Mouse (Mus musculus) hindbrain, embryonic 16.5 days (tissue): ENCODE measurements at regions not wholly inside any gene's neighbourhood (a gene's known extent, or its start where the extent isn't known, plus 50 kb on each side); places are given as distances from the start of the nearest gene placed in this dataset.

Source experiments
- ATAC-seq: fragments of 200-750 bp; cut with Nextera tagmentation; 2 replicates; pipeline ENCODE4 v1.8.0; 2017; ENCODE audit warnings: moderate TSS enrichment, moderate library complexity
- H3K27ac ChIP-seq: fragments of 300-500 bp; sonication (generic); 2 replicates; pipeline ENCODE4 v1.5.1; 2014; ENCODE audit warnings: low read depth, mild to moderate bottlenecking, control low read depth, low read length, moderate library complexity
- H3K27me3 ChIP-seq: fragments of 300-500 bp; sonication (generic); replicated peaks from 2 replicates; pipeline ENCODE4 v1.6.1; 2014; ENCODE audit warnings: low read length; ENCODE audit not compliant: control insufficient read depth, insufficient read depth
- H3K36me3 ChIP-seq: fragments of 300-500 bp; sonication (generic); 2 replicates; pipeline ENCODE4 v1.6.1; 2014; ENCODE audit warnings: mild to moderate bottlenecking, low read length, moderate library complexity, mixed read lengths; ENCODE audit not compliant: control insufficient read depth, insufficient read depth
- H3K4me1 ChIP-seq: fragments of 300-500 bp; sonication (generic); 2 replicates; pipeline ENCODE4 v1.6.1; 2014; ENCODE audit warnings: low read depth, low read length; ENCODE audit not compliant: control insufficient read depth, insufficient read depth
- H3K4me2 ChIP-seq: fragments of 300-500 bp; sonication (generic); 2 replicates; pipeline ENCODE4 v1.6.1; 2014; ENCODE audit warnings: mild to moderate bottlenecking, low read length, control low read depth, moderate library complexity
- H3K4me3 ChIP-seq: fragments of 300-500 bp; sonication (generic); 2 replicates; pipeline ENCODE4 v1.5.1; 2014; ENCODE audit warnings: mild to moderate bottlenecking, low read length, control low read depth, moderate library complexity
- H3K9ac ChIP-seq: fragments of 300-500 bp; sonication (generic); 2 replicates; pipeline ENCODE4 v1.6.1; 2014; ENCODE audit warnings: low read depth, mild to moderate bottlenecking, control low read depth, low read length, moderate library complexity
- H3K9me3 ChIP-seq: fragments of 300-500 bp; sonication (generic); 2 replicates; pipeline ENCODE4 v1.6.1; 2014; ENCODE audit warnings: mild to moderate bottlenecking, low read length, moderate library complexity; ENCODE audit not compliant: control insufficient read depth
- WGBS: fragments of 180-500 bp; shearing (Covaris S2); extraction: QIAGEN DNeasy Blood & Tissue Kit; methylation state at CpG from one replicate; pipeline ENCODE4 v1.1.7; 2014; 5-methylcytosine and 5-hydroxymethylcytosine counted together

- H3K4me2 ChIP-seq: no peak overlapping the region
- ATAC-seq: no peak
- H3K4me1 ChIP-seq: no peaks in the 10 kb centered on the region
- H3K4me3 ChIP-seq: no peak overlapping the region
- H3K9ac ChIP-seq: no peak overlapping the region
- 84% methylated on average over 11 of the region's 11 CpGs for WGBS
- no peak overlapping the region for H3K27ac ChIP-seq
- no peaks in the 10 kb centered on the region for H3K9me3 ChIP-seq
- no peaks in the 10 kb centered on the region for H3K36me3 ChIP-seq
- no peaks in the 10 kb centered on the region for H3K27me3 ChIP-seq
Measured at GRCm38 (mm10) chr15:87074559-87074958, 469.5 kb upstream of the Fam19a5 start.

GRCm38 (mm10) chr15:87089827-87090226 lies 454.3 kb upstream of the Fam19a5 start:
- Histone ChIP-seq H3K27me3 (no peaks in the 10 kb centered on the region), H3K9ac (no peak overlapping the region), H3K4me1 (no peaks in the 10 kb centered on the region), H3K4me3 (no peak overlapping the region), H3K36me3 (no peaks in the 10 kb centered on the region), H3K4me2 (no peak overlapping the region), H3K9me3 (no peaks in the 10 kb centered on the region), H3K27ac (no peak overlapping the region)
- no peak for ATAC-seq
- 47% methylated on average over 5 of the region's 5 CpGs for whole genome bisulfite sequencing

DNA sequence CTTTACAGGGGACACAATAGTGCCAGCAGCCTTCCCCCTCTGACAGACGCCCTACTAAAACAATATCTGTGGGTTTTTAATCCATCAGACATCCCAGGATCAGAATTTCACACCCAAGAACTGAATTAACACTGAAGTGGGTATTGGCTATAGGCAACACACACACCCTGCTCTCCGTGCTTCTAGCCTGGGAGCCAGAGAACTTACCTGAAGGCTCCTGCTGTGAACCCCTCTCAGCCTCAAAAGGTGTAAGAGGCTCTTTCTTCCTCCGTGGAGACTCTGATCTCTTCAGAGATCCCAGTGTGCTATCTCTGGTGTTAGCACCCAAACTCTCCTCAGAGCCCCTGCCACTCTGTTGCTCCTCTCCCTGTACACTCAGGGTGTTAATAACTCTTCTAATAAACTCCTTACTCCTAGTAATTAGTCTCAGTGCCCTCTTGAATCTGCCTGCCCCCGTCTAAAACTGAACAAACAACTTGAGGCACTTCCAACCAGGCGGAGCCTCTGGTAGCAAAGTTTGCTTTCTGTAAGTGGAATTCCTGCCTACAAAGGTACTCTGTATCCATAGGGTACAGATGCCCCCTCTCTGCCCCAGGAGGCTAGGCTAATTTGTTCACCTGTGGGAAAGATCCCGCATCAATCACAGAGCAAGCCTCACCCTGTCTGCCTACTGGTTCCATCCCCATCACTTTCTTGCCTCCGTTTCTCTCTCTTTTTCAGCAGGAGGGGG lies 452.9 kb upstream of the Fam19a5 start:
- Histone ChIP-seq H3K4me2 (no peak overlapping the region), H3K9ac (no peak overlapping the region), H3K4me1 (no peaks in the 10 kb centered on the region), H3K9me3 (no peaks in the 10 kb centered on the region), H3K36me3 (no peaks in the 10 kb centered on the region), H3K27ac (no peak overlapping the region), H3K27me3 (no peaks in the 10 kb centered on the region), H3K4me3 (no peak overlapping the region)
- WGBS: 70% methylated on average over 7 of the region's 7 CpGs
- no peak for ATAC-seq

DNA sequence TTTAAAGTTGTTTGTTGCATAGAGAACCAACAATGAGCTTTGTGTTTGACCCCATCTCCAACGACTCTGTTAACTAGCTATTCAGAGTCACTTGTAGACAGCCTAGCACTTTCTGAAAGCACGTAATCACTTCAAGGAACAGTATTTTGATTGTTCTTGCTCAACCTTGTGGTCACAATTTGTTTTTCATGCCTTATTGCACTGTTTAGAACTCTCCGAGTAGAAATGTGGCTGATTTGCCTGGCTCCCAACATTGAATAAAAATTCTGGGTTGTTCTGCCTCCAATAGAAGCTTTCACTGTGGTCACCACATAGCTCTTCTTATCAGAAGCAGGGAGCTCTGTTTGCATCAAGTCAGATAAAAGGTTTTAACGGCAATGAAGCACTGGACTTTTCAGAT lies 446.9 kb upstream of the Fam19a5 start:
- Histone ChIP-seq H3K9ac (no peak overlapping the region), H3K27me3 (no peaks in the 10 kb centered on the region), H3K9me3 (no peaks in the 10 kb centered on the region; the same call in 1 of the 2 replicates), H3K4me1 (no peaks in the 10 kb centered on the region), H3K36me3 (no peaks in the 10 kb centered on the region), H3K27ac (no peak overlapping the region), H3K4me2 (no peak overlapping the region), H3K4me3 (no peak overlapping the region)
- 58% methylated on average over 4 of the region's 4 CpGs for whole genome bisulfite sequencing
- ATAC-seq: no peak

DNA sequence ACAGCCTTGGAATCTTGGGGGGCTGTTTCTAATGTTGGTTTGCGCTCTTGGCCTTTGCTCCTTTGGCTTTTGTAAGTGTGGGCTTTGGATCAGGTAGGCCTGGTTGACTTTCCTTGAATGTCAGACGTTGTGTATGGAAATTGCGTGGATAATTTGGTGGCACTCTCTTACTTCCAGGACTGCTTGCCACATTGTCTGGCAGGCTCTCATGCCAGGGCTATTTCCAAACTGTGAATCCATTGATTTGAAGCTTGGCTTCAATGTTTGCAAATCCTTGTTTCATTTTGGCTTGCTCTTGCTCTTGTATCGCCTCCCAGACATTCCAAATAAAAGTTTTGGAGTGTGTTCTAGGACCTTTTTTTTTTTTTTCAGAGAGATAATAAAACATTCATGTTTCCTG lies 443.0 kb upstream of the Fam19a5 start:
- no peak overlapping the region for H3K4me2 ChIP-seq
- no peaks in the 10 kb centered on the region for H3K36me3 ChIP-seq
- H3K9me3 ChIP-seq: peaks cover 3% of the 10 kb centered on the region
- 83% methylated on average over 4 of the region's 4 CpGs for WGBS
- ATAC-seq: no peak
- no peak overlapping the region for H3K4me3 ChIP-seq
- no peaks in the 10 kb centered on the region for H3K4me1 ChIP-seq
- no peak overlapping the region for H3K9ac ChIP-seq
- H3K27ac ChIP-seq: no peak overlapping the region
- no peaks in the 10 kb centered on the region for H3K27me3 ChIP-seq

- WGBS: 82% methylated on average over 4 of the region's 4 CpGs
- H3K4me2 ChIP-seq: no peak overlapping the region
- no peak overlapping the region for H3K9ac ChIP-seq
- H3K27me3 ChIP-seq: no peaks in the 10 kb centered on the region
- H3K36me3 ChIP-seq: no peaks in the 10 kb centered on the region
- peaks cover 3% of the 10 kb centered on the region for H3K9me3 ChIP-seq
- ATAC-seq: no peak
- no peak overlapping the region for H3K4me3 ChIP-seq
- no peak overlapping the region for H3K27ac ChIP-seq
- H3K4me1 ChIP-seq: no peaks in the 10 kb centered on the region
Measured at GRCm38 (mm10) chr15:87102211-87102610, 441.9 kb upstream of the Fam19a5 start.

- Histone ChIP-seq H3K27me3 (no peaks in the 10 kb centered on the region), H3K4me3 (no peak overlapping the region), H3K36me3 (no peaks in the 10 kb centered on the region), H3K27ac (no peak overlapping the region), H3K4me1 (no peaks in the 10 kb centered on the region), H3K9me3 (peaks cover 3% of the 10 kb centered on the region), H3K9ac (no peak overlapping the region), H3K4me2 (no peak overlapping the region)
- 82% methylated on average over 8 of the region's 8 CpGs for WGBS
- ATAC-seq: no peak
Measured at GRCm38 (mm10) chr15:87105951-87106350, 438.1 kb upstream of the Fam19a5 start.

GRCm38 (mm10) chr15:87107701-87108100 lies 436.4 kb upstream of the Fam19a5 start:
- Histone ChIP-seq H3K4me3 (no peak overlapping the region), H3K9ac (no peak overlapping the region), H3K27ac (no peak overlapping the region), H3K27me3 (no peaks in the 10 kb centered on the region), H3K9me3 (peaks cover 3% of the 10 kb centered on the region), H3K4me2 (no peak overlapping the region), H3K4me1 (no peaks in the 10 kb centered on the region), H3K36me3 (no peaks in the 10 kb centered on the region)
- ATAC-seq: no peak
- WGBS: 74% methylated on average over 4 of the region's 4 CpGs

DNA sequence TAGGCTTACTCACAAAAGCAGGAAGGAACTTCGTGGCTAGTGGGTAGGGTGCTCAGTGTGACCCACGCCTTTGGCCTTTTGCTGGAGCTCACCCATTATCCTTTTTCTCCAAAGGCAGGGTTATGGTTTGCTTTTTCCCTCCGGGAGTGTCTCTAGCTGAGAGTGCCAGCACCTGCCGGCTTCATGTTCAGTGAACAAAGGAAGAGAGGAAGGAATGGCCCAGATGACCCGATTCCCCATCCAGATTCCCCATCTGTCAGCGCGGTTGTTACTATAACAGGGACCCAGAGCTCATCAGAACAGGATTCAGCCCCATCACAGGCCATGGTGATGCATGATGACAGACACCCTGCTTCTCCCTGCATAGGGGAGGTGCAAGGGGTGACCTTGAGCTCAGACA lies 435.7 kb upstream of the Fam19a5 start:
- Histone ChIP-seq H3K27ac (no peak overlapping the region), H3K4me1 (no peaks in the 10 kb centered on the region), H3K9ac (no peak overlapping the region), H3K4me2 (no peak overlapping the region), H3K27me3 (no peaks in the 10 kb centered on the region), H3K36me3 (no peaks in the 10 kb centered on the region), H3K4me3 (no peak overlapping the region), H3K9me3 (peaks cover 3% of the 10 kb centered on the region)
- WGBS: 64% methylated on average over 7 of the region's 7 CpGs
- no peak for ATAC-seq

- Histone ChIP-seq H3K27me3 (no peaks in the 10 kb centered on the region), H3K36me3 (no peaks in the 10 kb centered on the region), H3K4me2 (no peak overlapping the region), H3K27ac (no peak overlapping the region), H3K9ac (no peak overlapping the region), H3K4me1 (no peaks in the 10 kb centered on the region), H3K9me3 (no peaks in the 10 kb centered on the region), H3K4me3 (no peak overlapping the region)
- ATAC-seq: no peak
- WGBS: 20% methylated on average over 4 of the region's 4 CpGs
Measured at GRCm38 (mm10) chr15:87122656-87123055, 421.4 kb upstream of the Fam19a5 start.
